Comparison of ENCODE assay signal across 8 mouse cellular contexts in the genomic region with DNA sequence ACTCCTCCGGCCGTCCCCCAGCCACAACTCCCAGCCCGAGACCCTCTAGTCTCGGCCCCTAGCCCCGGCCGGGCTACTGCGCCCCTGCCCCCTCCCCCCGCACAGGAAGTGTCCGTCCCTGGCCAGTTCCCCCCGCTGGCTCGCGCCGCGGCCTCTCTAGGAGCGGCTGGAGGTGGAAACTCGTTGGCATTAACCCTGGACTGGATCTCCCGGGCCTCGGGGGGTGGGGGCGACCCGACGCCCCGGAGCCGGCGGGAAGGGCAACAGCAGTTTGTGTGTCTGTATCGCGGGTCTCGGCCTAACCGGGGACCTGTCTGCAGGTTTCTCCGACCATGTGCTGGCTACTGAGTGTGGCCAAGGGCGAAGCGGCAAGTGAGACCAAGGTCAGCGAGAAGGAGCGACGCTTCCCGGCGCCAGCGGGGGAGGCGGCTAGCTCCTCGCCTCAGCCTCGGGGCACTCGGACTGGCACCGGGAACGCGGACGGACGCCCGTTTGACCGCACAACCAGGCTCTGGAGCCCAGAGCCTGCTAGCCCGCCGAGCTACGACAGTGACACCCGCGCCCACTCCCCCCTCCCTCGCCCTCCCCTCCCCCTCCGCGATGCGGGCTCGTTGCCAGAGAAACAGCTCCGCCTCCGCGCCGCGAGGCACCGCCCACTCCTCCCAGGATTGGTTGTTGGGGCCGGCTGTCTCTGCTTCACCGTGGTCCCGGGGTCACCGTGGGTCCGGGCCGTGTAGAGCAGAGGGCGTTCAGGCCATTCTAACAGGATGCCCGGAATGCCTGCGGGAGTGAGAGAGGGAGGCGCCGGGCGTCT. TPM values are rescaled to one million over a fixed set of nuclear protein-coding genes. Genes with fewer than 3 reads are reported as not detected.
DNase-seq lines count a peak whose midpoint lies in the region; ATAC-seq lines count a peak whose summit lies in the region.

A gene (minus strand): TSS at position 78 of the 814 bp plus-strand sequence.

- peak within 1 kb of the TSS; percentile 96 for H3K9ac ChIP-seq in hindbrain, embryonic 12.5 days

- peak; percentile 94 for ATAC-seq in hindbrain, embryonic 12.5 days (ENCODE audit: low FRiP score)

- H3K27ac ChIP-seq in hindbrain, embryonic 12.5 days = peak within 1 kb of the TSS; percentile 90

- H3K4me3 ChIP-seq in hindbrain, embryonic 12.5 days = peak within 1 kb of the TSS; percentile 95

- H3K9me3 ChIP-seq in hindbrain, embryonic 12.5 days (replicated peaks) = no peaks in the 10 kb centered on the region

- H3K4me2 ChIP-seq in hindbrain, embryonic 12.5 days (replicated peaks) = peak within 1 kb of the TSS; percentile 87

- WGBS in hindbrain, embryonic 12.5 days = under 1% methylated on average over 72 of the region's 76 CpGs

- no peaks in the 10 kb centered on the region for H3K27me3 ChIP-seq in hindbrain, embryonic 12.5 days

- peaks cover 21% of the 10 kb centered on the region for H3K4me1 ChIP-seq in hindbrain, embryonic 12.5 days

- peaks cover 30% of the 10 kb centered on the region for H3K36me3 ChIP-seq in hindbrain, embryonic 12.5 days

- DNase-seq in Muller cell, postnatal 12 days (ENCODE audit: inconsistent ontology term) = peak; percentile 98
- peak; percentile 94 for DNase-seq in cerebellum, adult 9-11 months
- DNase-seq in frontal cortex, postnatal 10 days (ENCODE audit: low spot score in 2 of 2) = peak; percentile 79 to 86
- peak; percentile 88 to 92 for DNase-seq in layer of hippocampus, postnatal 14 days (ENCODE audit: low spot score in 2 of 2)
- DNase-seq in lung, postnatal 14 days = peak; percentile 95
- DNase-seq in retina, adult 2 months (ENCODE audit: low read depth, low spot score) = peak; percentile 90
- DNase-seq in thymus, postnatal 4 days = peak; percentile 97

RNA-seq across cellular contexts. Expression of the gene that starts here (rescaled TPM):
- polyA plus RNA-seq in hindbrain, embryonic 12.5 days (2016; fragmentation: Nextera tagmentation; extraction: Ambion mirVana) = 21.3 and 23.1 TPM in 2 replicates
- total RNA-seq in layer of hippocampus, postnatal 14 days (2021) = 10 to 100 TPM; 12.4 to 12.8 TPM

Comparison
In these comparisons a context has a peak if more than half of its experiments do, and no peak if none do; other contexts are left out.
1. Peak in every context shown above with its lines: DNase-seq, ATAC-seq, H3K4me3 ChIP-seq and H3K27ac ChIP-seq.